Mouse (Mus musculus): ENCODE results near the gene 4930433I11Rik.
"Not testable (repeated sequence)": the region's sequence is repeated elsewhere in the genome, so short reads cannot be mapped to it uniquely, and the experiment has no call there.

Gene 4930433I11Rik

DNA sequence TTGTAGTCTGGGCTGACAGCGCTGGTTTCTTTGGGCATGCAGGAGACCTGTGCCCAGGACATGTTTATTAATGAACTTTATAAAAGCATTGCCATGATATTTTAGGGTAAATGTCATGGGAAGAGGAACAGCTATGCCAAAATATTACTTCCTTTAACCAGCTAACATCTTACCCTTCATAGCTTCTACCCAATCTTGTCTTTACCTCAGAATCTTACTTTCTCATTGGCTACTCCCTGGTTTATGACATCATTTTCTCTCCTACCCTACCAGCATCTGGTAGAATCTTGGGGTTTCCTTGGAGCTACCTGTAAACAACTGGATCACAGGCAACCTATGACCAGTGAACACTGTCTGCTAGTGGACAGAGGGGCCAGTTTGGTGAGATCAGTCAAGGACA is at the start of gene 4930433I11Rik:
Gene 4930433I11Rik, plus strand, starts transcription at position 301 of the 400 bp plus-strand sequence.
- no peak for DNase-seq (ENCODE audit: low spot score in 2 of 2)

DNA sequence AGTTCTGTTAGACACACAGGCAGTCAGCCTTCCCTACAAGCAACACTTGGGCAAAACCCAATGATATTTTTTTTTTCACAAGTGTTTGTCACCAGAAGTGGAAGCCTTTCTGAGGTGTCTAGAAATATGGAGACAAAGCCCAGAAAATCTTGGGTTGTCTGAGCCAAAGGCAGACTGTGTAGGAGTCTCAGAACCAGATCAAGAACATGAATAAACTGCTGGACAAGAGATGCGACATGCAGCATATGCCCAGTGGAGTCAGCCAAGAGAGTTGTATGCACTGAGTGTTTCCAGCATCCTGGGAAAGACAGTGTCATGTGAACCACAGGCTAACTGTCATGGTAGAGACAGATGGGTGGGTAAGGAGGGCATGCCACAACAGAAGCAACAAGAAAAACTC is 48.0 kb upstream of the 4930433I11Rik start:
- peak in 1 of 2 experiments; percentile 18 for DNase-seq (ENCODE audit: low spot score in 2 of 2)

DNA sequence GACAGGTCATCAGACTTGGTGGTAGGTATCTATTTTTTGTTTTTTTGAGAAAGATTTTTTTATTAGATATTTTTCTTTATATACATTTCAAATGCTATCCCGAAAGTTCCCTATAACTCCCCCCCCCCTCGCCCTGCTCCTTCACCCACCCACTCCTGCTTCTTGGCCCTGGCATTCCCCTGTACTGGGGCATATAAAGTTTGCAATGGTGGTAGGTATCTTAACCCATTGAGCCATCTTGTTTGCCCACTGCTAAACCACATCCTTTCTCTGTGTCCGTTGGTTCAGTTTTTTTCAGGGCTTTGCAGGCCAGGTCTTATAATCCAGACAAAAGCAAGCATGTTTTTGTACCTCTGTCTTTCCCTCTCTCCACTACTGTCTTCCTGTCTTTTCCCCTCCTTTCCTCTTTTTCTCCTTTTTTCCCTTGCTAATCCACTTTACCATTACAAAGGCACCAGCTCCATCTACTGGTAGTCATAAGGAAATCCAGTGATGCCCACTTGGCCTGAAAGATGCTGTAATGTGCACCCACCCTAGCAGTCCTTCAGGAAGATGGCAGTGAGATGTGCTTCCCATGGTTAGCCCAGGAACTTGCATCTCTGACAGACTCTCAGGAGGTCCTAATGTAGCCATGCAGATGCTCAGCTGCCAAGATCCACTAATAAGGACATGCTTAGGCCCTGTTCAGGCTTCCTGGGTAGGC is 45.0 kb upstream of the 4930433I11Rik start:
- no peak for DNase-seq (ENCODE audit: low spot score in 2 of 2)

DNA sequence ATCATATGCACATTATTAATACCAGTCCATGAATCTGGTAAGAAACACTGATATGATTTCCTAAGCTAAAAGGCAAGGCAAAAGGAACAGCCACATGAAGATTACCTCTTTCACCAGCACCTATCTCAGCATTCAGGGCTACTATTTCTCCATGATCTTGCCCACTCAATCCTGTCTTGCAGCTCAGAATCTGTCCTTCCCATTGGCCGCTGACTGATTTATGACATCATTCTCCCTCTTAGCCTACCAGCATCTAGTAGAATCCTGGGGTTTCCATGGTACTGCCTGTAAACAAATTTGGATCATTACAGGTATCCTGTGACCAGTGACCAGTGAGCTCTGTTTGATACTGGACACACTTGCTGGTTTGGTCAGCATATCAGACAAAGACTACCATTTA is 45.1 kb downstream of the 4930433I11Rik start, which contains the start of gene Gm4884:
Gene Gm4884, plus strand, starts transcription at position 301 of the 400 bp plus-strand sequence.
- not testable (repeated sequence) for DNase-seq (ENCODE audit: low spot score in 2 of 2)

DNA sequence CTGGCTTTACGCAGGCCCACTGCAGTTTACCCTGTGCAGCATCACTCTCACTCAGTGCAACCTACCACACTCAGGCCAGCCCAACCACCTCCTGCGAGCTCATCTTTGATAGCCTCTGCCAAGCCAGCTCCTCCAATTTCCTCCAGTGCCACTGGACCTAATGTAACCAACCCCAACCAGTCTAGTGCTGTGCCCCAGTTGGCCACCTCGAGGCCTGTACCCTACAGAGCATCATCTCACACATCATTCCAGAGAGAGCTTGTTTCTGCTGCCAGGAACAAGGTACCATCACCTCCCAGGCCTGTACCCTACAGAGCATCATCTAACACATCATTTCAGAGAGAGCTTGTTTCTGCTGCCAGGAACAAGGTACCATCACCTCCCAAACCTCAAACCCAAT is 56.7 kb downstream of the 4930433I11Rik start:
- not testable (repeated sequence) for DNase-seq (ENCODE audit: low spot score in 2 of 2)
